Mouse (Mus musculus): ENCODE data around the gene Gh. TPM values are rescaled to one million over a fixed set of nuclear protein-coding genes. Genes with fewer than 3 reads are reported as not detected.

Gh gene
- total and polyA plus RNA-seq, 3 experiments, result not detected

DNA sequence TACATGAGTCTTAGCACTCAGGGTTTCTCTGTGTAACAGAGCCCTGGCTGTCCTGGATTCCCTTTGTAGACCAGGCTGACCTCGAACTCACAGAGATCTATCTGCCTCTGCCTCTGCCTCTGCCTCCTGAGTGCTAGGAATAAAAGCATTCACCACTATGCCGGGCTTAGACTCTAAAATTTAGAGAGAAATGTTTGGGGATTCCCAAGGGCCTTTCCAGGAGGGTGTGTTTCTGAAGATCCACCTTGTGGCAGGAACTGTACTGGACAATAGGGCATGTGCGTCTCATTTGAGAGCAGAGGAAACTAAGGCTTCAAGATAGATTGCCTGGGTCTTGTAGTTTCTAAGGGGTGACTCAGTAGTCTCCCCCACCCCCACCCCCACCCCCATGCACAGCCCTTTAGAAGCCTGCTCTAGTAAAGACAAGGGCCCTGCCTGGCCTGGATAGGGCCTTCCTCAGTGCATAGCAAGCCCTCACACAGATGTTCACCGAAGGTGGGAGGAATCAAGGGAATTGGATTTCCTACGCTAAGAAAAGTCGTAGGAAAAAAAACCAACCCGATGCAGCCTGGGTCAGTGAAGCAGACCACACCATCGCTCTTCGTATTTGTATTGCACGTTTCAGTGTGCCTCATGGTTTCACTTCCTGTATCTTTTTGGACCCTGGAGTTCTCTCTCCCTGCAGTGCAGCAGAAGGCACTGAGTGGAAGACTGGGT, 3.8 kb upstream of the Gh start:
- H3K9me3 ChIP-seq (replicated peaks), result no peaks in the 10 kb centered on the region

DNA sequence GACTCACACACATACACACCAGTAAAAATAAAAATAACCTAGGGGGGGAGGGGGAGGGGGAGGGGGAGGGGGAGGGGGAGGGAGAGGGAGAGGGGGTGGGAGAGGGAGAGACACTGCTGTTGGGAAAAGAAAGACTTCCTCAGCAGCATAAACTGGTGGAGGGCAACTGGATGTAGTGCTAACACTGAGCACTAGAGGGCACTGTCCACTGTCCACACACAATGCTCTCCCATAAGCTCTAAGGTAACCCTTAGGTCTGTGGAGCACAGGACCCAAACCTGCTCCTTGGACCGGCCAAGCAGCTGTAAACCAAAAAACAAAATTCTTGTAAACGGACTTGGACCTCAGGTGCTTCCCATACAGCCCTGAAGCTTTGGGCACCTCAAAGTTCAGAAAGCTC, 969 bp upstream of the Gh start:
- ATAC-seq (ENCODE audit: extremely low read depth, insufficient number of reproducible peaks, low FRiP score, poor library complexity, severe bottlenecking), result no peak
- no peak overlapping the region for H3K4me3 ChIP-seq (ENCODE audit: low read depth, low read length)

More for the DNA sequence above, 3.8 kb upstream of the Gh start:
- no peak for ATAC-seq (ENCODE audit: extremely low read depth, insufficient number of reproducible peaks, low FRiP score, poor library complexity, severe bottlenecking)
- H3K36me3 ChIP-seq (replicated peaks), result no peaks in the 10 kb centered on the region
- TF ChIP-seq GATA1 (IDR thresholded peaks at IDR 0.05; ENCODE audit: borderline replicate concordance, low read length) (no peak), TAL1 (conservative IDR thresholded peaks at IDR 0.05; ENCODE audit: low read depth, low read length) (no peak), GATA2 (IDR thresholded peaks at IDR 0.05; ENCODE audit: borderline replicate concordance, low read depth, low read length) (no peak), CTCF (IDR thresholded peaks at IDR 0.05; ENCODE audit: low read depth, low read length) (no peak), POLR2AphosphoS5 (IDR thresholded peaks at IDR 0.05; ENCODE audit: insufficient replicate concordance, low read depth, low read length) (no peak)
- no peaks in the 10 kb centered on the region; the same call in 1 of the 2 replicates for H3K4me1 ChIP-seq (ENCODE audit: insufficient read depth, low read depth, low read length)
- no peak for DNase-seq (ENCODE audit: low spot score)
- peaks cover 53% of the 10 kb centered on the region for H3K27me3 ChIP-seq (ENCODE audit: insufficient read depth, low read length)
- H3K4me3 ChIP-seq (ENCODE audit: low read depth, low read length), result no peak overlapping the region

DNA sequence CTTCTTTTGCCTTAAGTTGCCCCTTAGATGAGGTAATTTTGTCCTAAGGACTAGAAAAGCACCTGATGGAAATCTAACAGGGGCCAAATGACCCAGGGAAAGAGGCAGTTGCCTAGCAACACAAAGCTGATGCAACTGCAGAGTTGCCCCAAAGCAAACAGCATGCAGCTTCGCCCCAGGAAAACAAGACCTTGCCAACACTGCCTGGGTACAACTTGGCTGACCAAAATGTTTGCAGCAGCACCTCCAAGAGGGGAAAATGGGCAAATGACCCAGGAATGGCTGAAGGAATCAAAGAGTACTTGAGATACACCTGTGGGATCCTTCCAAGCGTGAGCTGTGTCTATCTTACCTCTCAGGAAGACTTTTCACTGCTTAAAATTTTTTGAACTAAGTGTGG, 9.8 kb downstream of the Gh start:
- Histone ChIP-seq H3K9me3 (replicated peaks) (no peaks in the 10 kb centered on the region), H3K27me3 (ENCODE audit: insufficient read depth, low read length) (peaks cover 28% of the 10 kb centered on the region), H3K4me1 (ENCODE audit: insufficient read depth, low read depth, low read length) (peaks cover 6% of the 10 kb centered on the region), H3K4me3 (ENCODE audit: low read depth, low read length) (no peak overlapping the region), H3K36me3 (replicated peaks) (no peaks in the 10 kb centered on the region)
- TF ChIP-seq CTCF (IDR thresholded peaks at IDR 0.05; ENCODE audit: low read depth, low read length), result no peak
- TF ChIP-seq POLR2AphosphoS5 (IDR thresholded peaks at IDR 0.05; ENCODE audit: insufficient replicate concordance, low read depth, low read length), result no peak
- DNase-seq (ENCODE audit: low spot score) (no peak), ATAC-seq (ENCODE audit: extremely low read depth, insufficient number of reproducible peaks, low FRiP score, poor library complexity, severe bottlenecking) (no peak)

More for the DNA sequence above, 969 bp upstream of the Gh start:
- Histone ChIP-seq H3K27me3 (ENCODE audit: insufficient read depth, low read length) (peaks cover 51% of the 10 kb centered on the region), H3K4me1 (ENCODE audit: insufficient read depth, low read depth, low read length) (no peaks in the 10 kb centered on the region), H3K9me3 (replicated peaks) (no peaks in the 10 kb centered on the region), H3K36me3 (replicated peaks) (no peaks in the 10 kb centered on the region)
- TF ChIP-seq GATA2 (IDR thresholded peaks at IDR 0.05; ENCODE audit: borderline replicate concordance, low read depth, low read length) (no peak), CTCF (IDR thresholded peaks at IDR 0.05; ENCODE audit: low read depth, low read length) (peak; percentile 76)
- DNase-seq (ENCODE audit: low spot score), result peak; percentile 38

DNA sequence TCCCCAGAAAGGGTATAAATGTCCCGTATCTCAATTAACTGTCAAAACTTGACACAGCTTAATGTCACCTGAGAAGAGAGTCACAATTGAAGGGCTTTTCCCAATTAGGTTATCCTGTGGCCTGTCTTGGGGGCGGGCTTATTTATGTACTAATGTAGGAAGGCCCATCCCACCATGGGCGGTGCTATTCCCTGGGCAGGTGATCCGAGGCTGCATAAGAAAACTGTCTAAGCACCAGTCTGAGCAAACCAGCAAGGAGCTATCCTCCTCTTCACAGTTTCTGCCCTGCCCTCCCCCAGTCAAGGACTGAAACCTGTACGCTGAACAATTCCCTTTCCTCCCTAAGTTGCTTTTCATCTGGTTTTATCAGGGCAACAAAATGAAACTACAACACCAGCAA, 11.3 kb downstream of the Gh start:
- TF ChIP-seq POLR2AphosphoS5 (IDR thresholded peaks at IDR 0.05; ENCODE audit: insufficient replicate concordance, low read depth, low read length), result no peak
- no peak for TF ChIP-seq GATA1 (IDR thresholded peaks at IDR 0.05; ENCODE audit: borderline replicate concordance, low read length)
- no peak for TF ChIP-seq CTCF (IDR thresholded peaks at IDR 0.05; ENCODE audit: low read depth, low read length)
- TF ChIP-seq GATA2 (IDR thresholded peaks at IDR 0.05; ENCODE audit: borderline replicate concordance, low read depth, low read length), result no peak
- no peak for TF ChIP-seq TAL1 (conservative IDR thresholded peaks at IDR 0.05; ENCODE audit: low read depth, low read length)
- peaks cover 40% of the 10 kb centered on the region for H3K27me3 ChIP-seq (ENCODE audit: insufficient read depth, low read length)
- ATAC-seq (ENCODE audit: extremely low read depth, insufficient number of reproducible peaks, low FRiP score, poor library complexity, severe bottlenecking), result no peak

DNA sequence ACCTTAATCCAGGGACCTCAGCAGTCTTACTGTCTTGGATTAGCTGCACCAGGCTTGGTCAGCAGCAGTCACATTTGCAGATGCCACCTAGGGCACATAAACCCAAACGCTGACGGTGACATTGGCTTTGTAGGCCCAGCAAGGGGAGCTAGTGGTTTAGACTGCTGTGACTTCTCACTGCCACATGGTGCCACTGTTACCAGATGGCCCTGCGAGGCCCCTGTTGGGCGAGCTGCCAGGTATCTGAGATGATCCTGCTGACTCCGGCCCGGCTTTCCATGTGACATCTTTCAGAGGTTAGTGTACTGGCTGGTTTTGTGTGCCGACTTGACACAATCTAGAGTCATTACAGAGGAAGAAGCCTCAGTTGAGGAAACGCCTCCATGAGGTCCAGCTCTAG, 12.3 kb downstream of the Gh start:
- no peaks in the 10 kb centered on the region for H3K9me3 ChIP-seq (replicated peaks)
- peaks cover 49% of the 10 kb centered on the region for H3K27me3 ChIP-seq (ENCODE audit: insufficient read depth, low read length)
- H3K4me3 ChIP-seq (ENCODE audit: low read depth, low read length), result no peak overlapping the region
- DNase-seq (ENCODE audit: low spot score) (no peak), ATAC-seq (ENCODE audit: extremely low read depth, insufficient number of reproducible peaks, low FRiP score, poor library complexity, severe bottlenecking) (no peak)
- no peaks in the 10 kb centered on the region for H3K36me3 ChIP-seq (replicated peaks)
- TF ChIP-seq POLR2AphosphoS5 (IDR thresholded peaks at IDR 0.05; ENCODE audit: insufficient replicate concordance, low read depth, low read length), result no peak
- no peak for TF ChIP-seq CTCF (IDR thresholded peaks at IDR 0.05; ENCODE audit: low read depth, low read length)
- peaks cover 6% of the 10 kb centered on the region for H3K4me1 ChIP-seq (ENCODE audit: insufficient read depth, low read depth, low read length)

More for the DNA sequence above, 11.3 kb downstream of the Gh start:
- Histone ChIP-seq H3K4me3 (ENCODE audit: low read depth, low read length) (no peak overlapping the region), H3K9me3 (replicated peaks) (no peaks in the 10 kb centered on the region), H3K4me1 (ENCODE audit: insufficient read depth, low read depth, low read length) (peaks cover 6% of the 10 kb centered on the region), H3K36me3 (replicated peaks) (no peaks in the 10 kb centered on the region)
- DNase-seq (ENCODE audit: low spot score), result no peak

DNA sequence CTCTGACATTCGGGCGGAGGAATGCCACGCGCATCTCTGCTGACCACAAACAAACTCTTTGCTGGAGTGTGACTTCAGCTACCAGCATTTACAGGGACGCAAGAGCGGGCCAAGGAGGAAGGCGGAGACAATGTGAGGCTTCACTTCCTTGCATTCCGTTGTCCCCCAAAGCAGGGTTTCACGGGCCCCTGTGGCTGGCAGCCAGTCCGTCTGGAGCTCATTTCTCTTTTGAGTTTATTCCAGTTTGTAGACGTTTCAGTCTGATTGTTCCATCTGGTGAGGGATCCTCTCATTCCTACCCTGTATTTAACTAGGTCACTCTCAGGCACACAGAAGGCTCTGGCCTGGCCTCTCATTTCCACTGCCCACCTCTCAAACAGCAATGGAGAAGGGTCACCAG, 14.7 kb downstream of the Gh start:
- no peak for TF ChIP-seq POLR2AphosphoS5 (IDR thresholded peaks at IDR 0.05; ENCODE audit: insufficient replicate concordance, low read depth, low read length)
- TF ChIP-seq GATA1 (IDR thresholded peaks at IDR 0.05; ENCODE audit: borderline replicate concordance, low read length), result no peak
- no peak for TF ChIP-seq CTCF (IDR thresholded peaks at IDR 0.05; ENCODE audit: low read depth, low read length)
- TF ChIP-seq GATA2 (IDR thresholded peaks at IDR 0.05; ENCODE audit: borderline replicate concordance, low read depth, low read length), result no peak
- H3K9me3 ChIP-seq (replicated peaks), result no peaks in the 10 kb centered on the region
- no peak overlapping the region for H3K4me3 ChIP-seq (ENCODE audit: low read depth, low read length)
- peaks cover 6% of the 10 kb centered on the region for H3K4me1 ChIP-seq (ENCODE audit: insufficient read depth, low read depth, low read length)
- DNase-seq (ENCODE audit: low spot score) (no peak), ATAC-seq (ENCODE audit: extremely low read depth, insufficient number of reproducible peaks, low FRiP score, poor library complexity, severe bottlenecking) (no peak)
- peaks cover 68% of the 10 kb centered on the region for H3K27me3 ChIP-seq (ENCODE audit: insufficient read depth, low read length)
- H3K36me3 ChIP-seq (replicated peaks), result no peaks in the 10 kb centered on the region

DNA sequence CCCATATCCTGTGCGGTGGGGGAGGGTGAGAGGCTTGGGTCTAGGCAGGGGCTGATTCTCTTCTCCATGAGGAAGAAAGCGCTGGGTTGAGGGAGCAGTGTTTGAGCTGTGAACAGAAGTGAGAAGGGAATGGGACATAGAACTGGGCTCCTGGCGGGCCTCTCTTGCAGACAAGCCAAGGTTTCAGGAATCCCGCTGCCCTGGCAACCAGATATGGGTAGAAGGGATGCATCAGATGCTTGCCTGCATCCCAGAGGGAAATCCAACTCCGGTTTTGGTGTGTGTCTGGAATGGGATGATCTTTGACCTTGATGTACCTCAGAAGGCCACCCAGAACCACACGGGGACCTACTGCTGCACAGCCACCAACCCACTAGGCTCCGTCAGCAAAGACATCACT, 15.5 kb downstream of the Gh start:
- Histone ChIP-seq H3K9me3 (replicated peaks) (no peaks in the 10 kb centered on the region), H3K4me1 (ENCODE audit: insufficient read depth, low read depth, low read length) (peaks cover 6% of the 10 kb centered on the region), H3K36me3 (replicated peaks) (no peaks in the 10 kb centered on the region), H3K4me3 (ENCODE audit: low read depth, low read length) (no peak overlapping the region), H3K27me3 (ENCODE audit: insufficient read depth, low read length) (peaks cover 66% of the 10 kb centered on the region)
- ATAC-seq (ENCODE audit: extremely low read depth, insufficient number of reproducible peaks, low FRiP score, poor library complexity, severe bottlenecking), result no peak
- DNase-seq (ENCODE audit: low spot score), result no peak
- TF ChIP-seq TAL1 (conservative IDR thresholded peaks at IDR 0.05; ENCODE audit: low read depth, low read length) (no peak), GATA2 (IDR thresholded peaks at IDR 0.05; ENCODE audit: borderline replicate concordance, low read depth, low read length) (no peak), GATA1 (IDR thresholded peaks at IDR 0.05; ENCODE audit: borderline replicate concordance, low read length) (no peak), POLR2AphosphoS5 (IDR thresholded peaks at IDR 0.05; ENCODE audit: insufficient replicate concordance, low read depth, low read length) (no peak), CTCF (IDR thresholded peaks at IDR 0.05; ENCODE audit: low read depth, low read length) (no peak)
